In the genomic region with DNA sequence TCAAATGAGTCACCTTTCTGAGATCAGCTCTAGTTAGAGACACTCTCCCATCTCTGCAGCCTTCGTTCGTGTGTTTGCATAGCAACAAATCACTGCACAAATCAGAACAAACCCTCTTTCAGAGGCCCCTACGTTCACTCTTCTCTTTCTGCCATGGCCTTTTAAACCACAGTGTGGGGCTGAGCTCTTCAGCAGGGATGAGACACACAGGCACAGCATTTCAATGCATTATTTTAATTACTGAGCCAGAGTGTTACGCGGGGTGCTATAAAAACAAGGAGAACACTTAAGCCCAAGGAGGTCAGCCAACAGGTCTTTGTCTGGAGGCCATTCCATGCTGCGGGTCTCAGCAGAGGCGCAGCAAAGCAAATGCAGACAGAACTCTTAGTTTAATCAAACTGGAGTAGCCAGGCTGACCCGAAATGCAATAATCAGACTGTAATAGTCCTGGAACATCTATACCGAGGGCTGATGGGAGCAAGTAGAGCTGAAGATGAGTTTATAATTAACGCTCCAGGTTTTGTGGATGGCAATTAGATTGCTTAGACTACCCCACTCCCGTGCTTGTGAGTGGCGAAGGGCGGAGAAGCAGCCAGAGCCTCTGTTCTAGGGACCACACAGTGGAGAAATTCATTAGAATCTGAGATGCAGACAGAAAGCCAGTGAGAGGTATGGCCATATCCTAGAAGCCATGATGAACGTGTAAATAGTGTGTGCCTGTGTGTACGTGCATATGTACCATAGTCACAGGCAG, we compare ENCODE assay signal across 23 mouse cellular contexts. TPM values are rescaled to one million over a fixed set of nuclear protein-coding genes. Genes with fewer than 3 reads are reported as not detected.
DNase-seq lines count a peak whose midpoint lies in the region; ATAC-seq lines count a peak whose summit lies in the region.
"Had no signal": no experiment of that assay in that cellular context is flagged by ENCODE, and none has a peak within 500 bp of the region (broad histone marks: within the 10 kb centered on the region; RNA-seq: fewer than 3 reads in every experiment).

No protein-coding gene starts in this region.

- no peak for DNase-seq in forebrain, embryonic 10.5 days (ENCODE audit: extremely low spot score, low spot score)
- no peak for DNase-seq in adrenal gland, adult 2 months
- no peak for DNase-seq in cerebellum, adult 8-10 months
- DNase-seq: adrenal gland, postnatal 14 days; cerebellum, adult 11-12 months; gastrocnemius, adult 2 months; heart, adult 11 months; heart, postnatal 14 days; kidney, adult 9 months; lung, adult 18-20 months had no signal

- 54% methylated on average over 15 of the region's 15 CpGs for WGBS in forebrain, embryonic 12.5 days
- 81% methylated on average over 15 of the region's 15 CpGs for WGBS in forebrain, embryonic 10.5 days
- 66% methylated on average over 15 of the region's 15 CpGs for WGBS in midbrain, embryonic 12.5 days
- 42% methylated on average over 15 of the region's 15 CpGs for WGBS in neural tube, embryonic 15.5 days

- H3K4me3 ChIP-seq in forebrain, embryonic 12.5 days (replicated peaks) = no peak overlapping the region
- H3K4me3 ChIP-seq in forebrain, embryonic 10.5 days = no peak overlapping the region
- H3K4me3 ChIP-seq in megakaryocyte, embryonic 14.5 days (replicated peaks) = peak overlapping the region; percentile 54
- no peak overlapping the region for H3K4me3 ChIP-seq in midbrain, embryonic 12.5 days
- no peak overlapping the region for H3K4me3 ChIP-seq in neural tube, embryonic 15.5 days (replicated peaks)
- H3K4me3 ChIP-seq: gastrocnemius, adult 2 months; heart, embryonic 12.5 days; neural tube, embryonic 12.5 days had no signal

- H3K9me3 ChIP-seq in forebrain, embryonic 12.5 days = 0 out of 2 replicates have a peak, but pooled peaks cover 3% of the 10 kb centered on the region
- H3K9me3 ChIP-seq in forebrain, embryonic 10.5 days = no peaks in the 10 kb centered on the region
- peaks cover 55% of the 10 kb centered on the region for H3K9me3 ChIP-seq in megakaryocyte, embryonic 14.5 days
- H3K9me3 ChIP-seq in midbrain, embryonic 12.5 days = no peaks in the 10 kb centered on the region
- H3K9me3 ChIP-seq in neural tube, embryonic 15.5 days (replicated peaks) = no peaks in the 10 kb centered on the region
- H3K9me3 ChIP-seq: neural tube, embryonic 12.5 days had no signal

- no peak overlapping the region for H3K9ac ChIP-seq in forebrain, embryonic 12.5 days
- no peak overlapping the region for H3K9ac ChIP-seq in midbrain, embryonic 12.5 days (replicated peaks)
- no peak overlapping the region for H3K9ac ChIP-seq in neural tube, embryonic 15.5 days (replicated peaks)
- H3K9ac ChIP-seq: heart, embryonic 12.5 days; neural tube, embryonic 12.5 days had no signal

- H3K4me1 ChIP-seq in forebrain, embryonic 12.5 days = peaks cover 13% of the 10 kb centered on the region
- H3K4me1 ChIP-seq in forebrain, embryonic 10.5 days = peaks cover 13% of the 10 kb centered on the region
- H3K4me1 ChIP-seq in megakaryocyte, embryonic 14.5 days = no peaks in the 10 kb centered on the region
- H3K4me1 ChIP-seq in midbrain, embryonic 12.5 days = peaks cover 5% of the 10 kb centered on the region
- H3K4me1 ChIP-seq in neural tube, embryonic 15.5 days = peaks cover 10% of the 10 kb centered on the region
- H3K4me1 ChIP-seq: heart, embryonic 12.5 days; neural tube, embryonic 12.5 days had no signal

- ATAC-seq in forebrain, embryonic 12.5 days (ENCODE audit: low FRiP score) = peak; percentile 41; the same call in 1 of the 2 replicates
- no peak for ATAC-seq in megakaryocyte, adult 5-6 weeks (ENCODE audit: poor library complexity, severe bottlenecking)
- peak; percentile 41; the same call in 1 of the 2 replicates for ATAC-seq in midbrain, embryonic 12.5 days (ENCODE audit: low FRiP score, low read depth)
- peak; percentile 66 for ATAC-seq in neural tube, embryonic 15.5 days (ENCODE audit: low FRiP score)
- ATAC-seq: activated CD4-positive, CD25-positive, alpha-beta regulatory T cell, adult 4 months; inflammation-experienced regulatory T-cells, adult 6 months had no signal

- H3K4me2 ChIP-seq in forebrain, embryonic 12.5 days = no peak overlapping the region
- no peak overlapping the region for H3K4me2 ChIP-seq in midbrain, embryonic 12.5 days (replicated peaks)
- H3K4me2 ChIP-seq in neural tube, embryonic 15.5 days = no peak overlapping the region
- H3K4me2 ChIP-seq: heart, embryonic 12.5 days; liver, embryonic 11.5 days; neural tube, embryonic 12.5 days had no signal

- no peaks in the 10 kb centered on the region for H3K36me3 ChIP-seq in forebrain, embryonic 12.5 days (replicated peaks)
- no peaks in the 10 kb centered on the region for H3K36me3 ChIP-seq in forebrain, embryonic 10.5 days (replicated peaks)
- H3K36me3 ChIP-seq in megakaryocyte, embryonic 14.5 days (replicated peaks; ENCODE audit: low read length) = no peaks in the 10 kb centered on the region
- H3K36me3 ChIP-seq in midbrain, embryonic 12.5 days = no peaks in the 10 kb centered on the region
- no peaks in the 10 kb centered on the region for H3K36me3 ChIP-seq in neural tube, embryonic 15.5 days
- H3K36me3 ChIP-seq: G1E; heart, embryonic 12.5 days; neural tube, embryonic 12.5 days had no signal

- H3K27ac ChIP-seq in forebrain, embryonic 12.5 days = no peak overlapping the region
- no peak overlapping the region for H3K27ac ChIP-seq in forebrain, embryonic 10.5 days
- H3K27ac ChIP-seq in midbrain, embryonic 12.5 days (replicated peaks) = no peak overlapping the region
- H3K27ac ChIP-seq in neural tube, embryonic 15.5 days (replicated peaks) = peak overlapping the region; percentile 48; the same call in 1 of the 2 replicates
- H3K27ac ChIP-seq: gastrocnemius, adult 2 months; neural tube, embryonic 12.5 days had no signal

- no peaks in the 10 kb centered on the region for H3K27me3 ChIP-seq in forebrain, embryonic 12.5 days
- H3K27me3 ChIP-seq in forebrain, embryonic 10.5 days (ENCODE audit: poor library complexity, severe bottlenecking) = no peaks in the 10 kb centered on the region
- H3K27me3 ChIP-seq in megakaryocyte, embryonic 14.5 days (replicated peaks) = no peaks in the 10 kb centered on the region
- no peaks in the 10 kb centered on the region for H3K27me3 ChIP-seq in midbrain, embryonic 12.5 days
- H3K27me3 ChIP-seq in neural tube, embryonic 15.5 days (replicated peaks) = no peaks in the 10 kb centered on the region
- H3K27me3 ChIP-seq: heart, embryonic 12.5 days; neural tube, embryonic 12.5 days had no signal

RNA-seq across cellular contexts. Expression of gene Cntnap4, which starts 26.4 kb away (rescaled TPM):
- 3.1 and 3.6 TPM in 2 replicates for polyA plus RNA-seq in forebrain, embryonic 12.5 days (2016; fragmentation: Nextera tagmentation; extraction: Ambion mirVana)
- polyA plus RNA-seq in forebrain, embryonic 10.5 days (2016; fragmentation: Nextera tagmentation; extraction: Ambion mirVana) = 0.10 and 0.25 TPM in 2 replicates
- polyA plus RNA-seq in megakaryocyte, embryonic 14.5 days (2012; ENCODE audit: insufficient read depth, low replicate concordance) = not detected in 2 replicates
- not detected in 2 replicates for total RNA-seq in megakaryocyte, adult 5-6 weeks (2015)
- total RNA-seq in megakaryocyte, adult 5-6 weeks (2017) = not detected in 2 replicates
- 2.2 and 2.6 TPM in 2 replicates for polyA plus RNA-seq in midbrain, embryonic 12.5 days (2016; fragmentation: Nextera tagmentation; extraction: Ambion mirVana)
- polyA plus RNA-seq in neural tube, embryonic 15.5 days (2015; fragmentation: Nextera tagmentation; extraction: Ambion mirVana) = 15.5 and 18.5 TPM in 2 replicates
- total RNA-seq in adrenal gland, adult 2 months (2021) = not detected
- not detected in 2 replicates for polyA plus RNA-seq in adrenal gland, adult 2 months (2012; rRNA removed)
- total RNA-seq: adrenal gland, postnatal 14 days; G1E; heart, postnatal 14 days; monocyte, adult 5-6 weeks had no signal
- polyA plus RNA-seq: activated CD4-positive, CD25-positive, alpha-beta regulatory T cell, adult 4 months; G1E; inflammation-experienced regulatory T-cells, adult 6 months; large intestine, adult 2 months had no signal
